Mouse (Mus musculus): ENCODE data around the gene Try5. TPM values are rescaled to one million over a fixed set of nuclear protein-coding genes. Genes with fewer than 3 reads are reported as not detected.
"Not testable (repeated sequence)": the region's sequence is repeated elsewhere in the genome, so short reads cannot be mapped to it uniquely, and the experiment has no call there.

Try5 gene
- not detected for total RNA-seq (2022)

GRCm38 (mm10) chr6:41316741-41317140 lies at the start of gene Try5:
Gene Try5 (minus strand): TSS chr6:41316841.
- DNase-seq: not testable (repeated sequence)

DNA sequence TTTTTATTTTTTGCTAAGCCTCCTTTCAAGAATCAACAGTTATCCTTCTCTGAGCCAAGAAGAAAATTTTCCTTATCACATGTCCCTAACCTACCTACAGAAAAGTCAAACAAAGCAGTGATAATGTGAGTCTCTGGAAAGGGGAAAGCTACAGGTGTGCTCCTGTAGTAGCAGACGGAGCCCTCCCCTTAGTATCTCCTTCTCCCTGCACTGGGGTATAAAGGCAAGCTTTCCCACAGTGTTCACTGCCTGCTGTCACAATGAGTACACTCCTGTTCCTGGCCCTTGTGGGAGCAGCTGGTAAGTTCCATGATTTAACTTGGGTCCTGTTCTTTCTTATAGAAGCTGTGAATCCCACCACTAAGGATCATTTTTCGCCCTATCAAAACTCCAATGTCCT lies 37.3 kb upstream of the Try5 start, which contains the start of gene Try10:
Gene Try10 (plus strand): TSS at position 174 of the 400 bp plus-strand sequence.
- no peak for DNase-seq

GRCm38 (mm10) chr6:41301969-41302368 lies 14.7 kb downstream of the Try5 start, which contains the start of gene Try4:
Gene Try4 (plus strand): TSS chr6:41302269.
- no peak for DNase-seq

DNA sequence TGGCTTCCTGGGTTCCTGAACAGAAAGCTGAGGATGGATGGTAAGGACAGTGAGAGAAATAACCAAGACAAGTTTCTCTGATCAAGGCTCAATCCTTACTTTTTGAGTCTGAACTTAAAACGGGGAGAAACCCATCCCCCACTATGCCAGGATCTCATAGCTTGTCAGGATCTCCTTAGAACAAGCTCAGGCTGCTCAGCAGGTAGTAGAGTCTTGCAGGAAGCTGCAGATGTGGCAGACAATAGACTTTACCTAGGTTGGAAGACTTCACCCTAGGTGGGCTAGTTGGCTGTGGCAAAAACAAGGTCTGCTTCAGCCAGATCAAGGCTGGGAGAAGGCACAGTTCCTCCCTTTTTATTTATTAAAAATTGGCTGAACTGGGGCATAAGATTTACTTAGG lies 18.4 kb downstream of the Try5 start:
- DNase-seq: no peak

- DNase-seq: no peak
Observed at GRCm38 (mm10) chr6:41266140-41266539, 50.5 kb downstream of the Try5 start.

GRCm38 (mm10) chr6:41262796-41263195 lies 53.8 kb downstream of the Try5 start:
- DNase-seq: no peak

Other genes with a start within 250 kb of the Try5 start
- not detected for gene Try4, start 14.6 kb downstream of the Try5 start, total RNA-seq (2022)
- not detected for gene Try10, start 37.3 kb upstream of the Try5 start, total RNA-seq (2022)
- not detected for gene Prss3, start 60.8 kb upstream of the Try5 start, total RNA-seq (2022)
- gene Gm5771, start 75.5 kb upstream of the Try5 start, total RNA-seq (2022): not detected
- gene Gm10334, start 129.3 kb upstream of the Try5 start, total RNA-seq (2022): not detected
- not detected for gene Prss1, start 142.1 kb upstream of the Try5 start, total RNA-seq (2022)
- not detected for gene Prss2, start 204.9 kb upstream of the Try5 start, total RNA-seq (2022)